8 mouse cellular contexts compared by ENCODE assay signal in genomic region chr9:89704265-89705196, GRCm38 (mm10). TPM values are rescaled to one million over a fixed set of nuclear protein-coding genes. Genes with fewer than 3 reads are reported as not detected.
DNase-seq lines count a peak whose midpoint lies in the region; ATAC-seq and TF ChIP-seq lines count a peak whose summit lies in the region.

Gene Tmed3, minus strand, starts transcription at chr9:89705068.

- H3K27ac ChIP-seq in hindbrain, embryonic 13.5 days: peak within 1 kb of the TSS; percentile 91

- ATAC-seq in Patski: peak; percentile 97
- ATAC-seq in hindbrain, embryonic 13.5 days (ENCODE audit: low FRiP score): peak; percentile 99

- no peaks in the 10 kb centered on the region for H3K9me3 ChIP-seq in hindbrain, embryonic 13.5 days

- CTCF ChIA-PET in Patski (lab: Charles Lee): no interaction called here

- TF ChIP-seq CTCF in Patski (IDR thresholded peaks at IDR 0.05): peak; percentile 64

- H3K4me1 ChIP-seq in hindbrain, embryonic 13.5 days (replicated peaks): peaks cover 8% of the 10 kb centered on the region

- peak within 1 kb of the TSS; percentile 88 for H3K9ac ChIP-seq in hindbrain, embryonic 13.5 days

- H3K36me3 ChIP-seq in hindbrain, embryonic 13.5 days: peaks cover 24% of the 10 kb centered on the region

- peak within 1 kb of the TSS; percentile 92 for H3K4me2 ChIP-seq in hindbrain, embryonic 13.5 days

- POLR2A ChIA-PET in Patski (lab: Charles Lee): no interaction called here

- peak within 1 kb of the TSS; percentile 68 for H3K4me3 ChIP-seq in hindbrain, embryonic 13.5 days

- peaks cover 10% of the 10 kb centered on the region for H3K27me3 ChIP-seq in Patski
- no peaks in the 10 kb centered on the region for H3K27me3 ChIP-seq in hindbrain, embryonic 13.5 days

- WGBS in hindbrain, embryonic 13.5 days: 2% methylated on average over 52 of the region's 52 CpGs

- peak; percentile 46 for DNase-seq in Patski (ENCODE audit: low read depth, low spot score)
- DNase-seq in cerebellum, postnatal 14 days: peak; percentile 84 to 90
- peak; percentile 86 to 87 for DNase-seq in frontal cortex, postnatal 14 days (ENCODE audit: low spot score in 2 of 2)
- peak; percentile 80 to 84 for DNase-seq in layer of hippocampus, postnatal 25 days (ENCODE audit: extremely low spot score in 1 of 2, low spot score in 1 of 2)
- peak; percentile 93 for DNase-seq in lung, postnatal 25 days (ENCODE audit: low spot score)
- DNase-seq in retina, embryonic 14.5 days (ENCODE audit: low spot score): peak; percentile 95
- peak; percentile 93 for DNase-seq in thymus, postnatal 4 days

- in situ Hi-C loops in Patski (cut with MboI; ENCODE audit: low pct_unique_long_range_greater_than_20kb): no loop called here

RNA-seq across cellular contexts. Expression of gene Tmed3, which starts in this region (rescaled TPM):
- 103 TPM for polyA plus RNA-seq in Patski (2021)
- polyA plus RNA-seq in hindbrain, embryonic 13.5 days (2015; fragmentation: Nextera tagmentation; extraction: Ambion mirVana): 43.8 and 46.7 TPM in 2 replicates
- 10 to 100 TPM; 23.6 to 29.3 TPM for total RNA-seq in layer of hippocampus, postnatal 25 days (2021)

Comparison
In these comparisons a context has a peak if more than half of its experiments do, and no peak if none do; other contexts are left out.
1. Peak in every context shown above with its lines: DNase-seq, ATAC-seq, H3K4me3 ChIP-seq and H3K27ac ChIP-seq.